Mouse (Mus musculus) embryonic facial prominence, embryonic 10.5 days (tissue): Measurements from ENCODE around the gene Strip1. TPM values are rescaled to one million over a fixed set of nuclear protein-coding genes. Genes with fewer than 3 reads are reported as not detected.
A peak's percentile ranks its signal among the peaks of the same experiment; 100 is the strongest.

Source experiments
- DNase-seq: peaks from one replicate; pipeline ENCODE4 v3.0.0-alpha.2; 2017; ENCODE audit warnings: low spot score
- H3K27ac ChIP-seq: fragments of 300-500 bp; sonication (generic); replicated peaks from 2 replicates; pipeline ENCODE4 v1.5.1; 2016; ENCODE audit warnings: mild to moderate bottlenecking
- H3K27me3 ChIP-seq: fragments of 300-500 bp; sonication (generic); replicated peaks from 2 replicates; pipeline ENCODE4 v1.6.1; 2016; ENCODE audit warnings: low read depth, mild to moderate bottlenecking; ENCODE audit not compliant: poor library complexity, severe bottlenecking
- H3K36me3 ChIP-seq: fragments of 300-500 bp; sonication (generic); replicated peaks from 2 replicates; pipeline ENCODE4 v1.6.1; 2016; ENCODE audit warnings: mild to moderate bottlenecking, moderate library complexity
- H3K4me1 ChIP-seq: fragments of 300-500 bp; sonication (generic); 2 replicates; pipeline ENCODE4 v1.6.1; 2016
- H3K4me3 ChIP-seq: fragments of 300-500 bp; sonication (generic); 2 replicates; pipeline ENCODE4 v1.5.1; 2016; ENCODE audit warnings: mild to moderate bottlenecking, moderate library complexity
- H3K9me3 ChIP-seq: fragments of 300-500 bp; sonication (generic); 2 replicates; pipeline ENCODE4 v1.6.1; 2016; ENCODE audit warnings: mild to moderate bottlenecking
- WGBS: fragments of 180-500 bp; shearing (Covaris S2); methylation state at CpG from one replicate; pipeline ENCODE4 v1.1.7; 2016; 5-methylcytosine and 5-hydroxymethylcytosine counted together
- polyA plus RNA-seq: library from polyadenylated mRNA; unstranded; fragments of >200 nt; fragmentation: Nextera tagmentation; extraction: Ambion mirVana; gene quantifications from 2 replicates; pipeline ENCODE4 v1.2.1, GENCODE M21; 2016

Gene Strip1
- polyA plus RNA-seq, 1 experiment from 2014 or later, result 70.0 TPM

GRCm38 (mm10) chr3:107624424-107624823 is 7.1 kb downstream of the Strip1 start:
- Histone ChIP-seq H3K36me3 (peaks cover 100% of the 10 kb centered on the region), H3K27ac (no peak overlapping the region), H3K27me3 (no peaks in the 10 kb centered on the region), H3K9me3 (no peaks in the 10 kb centered on the region), H3K4me3 (no peak overlapping the region), H3K4me1 (peaks cover 1% of the 10 kb centered on the region; the same call in 1 of the 2 replicates)
- no peak for DNase-seq
- WGBS, result 98% methylated on average over 8 of the region's 8 CpGs

- H3K36me3 ChIP-seq, result peaks cover 100% of the 10 kb centered on the region
- no peak overlapping the region for H3K4me3 ChIP-seq
- no peak overlapping the region for H3K27ac ChIP-seq
- no peak for DNase-seq
- H3K9me3 ChIP-seq, result no peaks in the 10 kb centered on the region
- H3K4me1 ChIP-seq, result no peaks in the 10 kb centered on the region
- 95% methylated on average over 7 of the region's 7 CpGs for WGBS
- H3K27me3 ChIP-seq, result no peaks in the 10 kb centered on the region
These were observed 9.0 kb downstream of the Strip1 start for GRCm38 (mm10) chr3:107622537-107622936.

GRCm38 (mm10) chr3:107621286-107622075 is 10.0 kb downstream of the Strip1 start:
- H3K27ac ChIP-seq, result no peak overlapping the region
- no peaks in the 10 kb centered on the region for H3K9me3 ChIP-seq
- H3K4me1 ChIP-seq, result no peaks in the 10 kb centered on the region
- H3K4me3 ChIP-seq, result no peak overlapping the region
- WGBS, result 92% methylated on average over 21 of the region's 21 CpGs
- no peak for DNase-seq
- peaks cover 100% of the 10 kb centered on the region for H3K36me3 ChIP-seq
- H3K27me3 ChIP-seq, result no peaks in the 10 kb centered on the region

- H3K36me3 ChIP-seq, result peaks cover 100% of the 10 kb centered on the region
- DNase-seq, result no peak
- no peaks in the 10 kb centered on the region for H3K27me3 ChIP-seq
- H3K4me1 ChIP-seq, result no peaks in the 10 kb centered on the region
- no peak overlapping the region for H3K4me3 ChIP-seq
- H3K27ac ChIP-seq, result no peak overlapping the region
- WGBS, result 91% methylated on average over 6 of the region's 6 CpGs
- H3K9me3 ChIP-seq, result no peaks in the 10 kb centered on the region
These were observed 11.6 kb downstream of the Strip1 start for GRCm38 (mm10) chr3:107619911-107620310.

- Histone ChIP-seq H3K36me3 (peaks cover 100% of the 10 kb centered on the region), H3K9me3 (no peaks in the 10 kb centered on the region), H3K4me1 (no peaks in the 10 kb centered on the region), H3K27ac (no peak overlapping the region), H3K27me3 (no peaks in the 10 kb centered on the region), H3K4me3 (no peak overlapping the region)
- 95% methylated on average over 3 of the region's 3 CpGs for WGBS
- no peak for DNase-seq
These were observed 13.7 kb downstream of the Strip1 start for GRCm38 (mm10) chr3:107617800-107618199.

DNA sequence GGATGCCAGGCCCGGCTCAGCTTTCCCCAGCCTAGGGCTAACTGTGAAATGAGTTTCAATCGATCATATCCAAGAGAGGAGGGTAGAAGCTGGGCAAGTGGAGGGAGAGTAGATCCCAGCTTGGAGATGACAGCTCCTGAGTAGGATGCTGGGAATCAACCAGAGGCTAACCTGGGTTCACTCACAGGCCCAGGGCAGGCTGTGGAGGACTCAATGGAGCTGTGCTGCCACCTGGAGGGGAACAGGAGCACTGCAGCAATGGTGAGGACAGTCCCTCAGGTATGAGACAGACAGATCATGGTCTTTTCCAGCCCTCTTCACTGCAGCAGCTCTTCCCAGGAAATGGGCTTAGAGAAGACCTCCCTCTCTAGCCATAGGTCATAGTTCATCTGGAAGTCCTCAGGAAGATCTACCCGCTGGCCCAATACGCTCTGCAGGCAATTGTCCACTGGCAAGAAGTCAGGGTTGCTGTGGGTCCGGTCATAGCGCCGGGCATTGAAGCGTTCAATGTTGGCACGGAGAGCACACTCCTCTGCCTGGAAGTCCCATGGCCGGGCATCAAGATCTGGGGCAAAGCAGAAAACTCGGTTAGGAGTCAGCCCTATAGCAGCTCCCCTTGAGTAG is 18.5 kb downstream of the Strip1 start:
- H3K27ac ChIP-seq, result no peak overlapping the region
- H3K4me1 ChIP-seq, result peaks cover 11% of the 10 kb centered on the region
- WGBS, result 90% methylated on average over 11 of the region's 11 CpGs
- DNase-seq, result peak; percentile 76
- H3K4me3 ChIP-seq, result no peak overlapping the region
- no peaks in the 10 kb centered on the region for H3K27me3 ChIP-seq
- no peaks in the 10 kb centered on the region for H3K9me3 ChIP-seq
- peaks cover 79% of the 10 kb centered on the region for H3K36me3 ChIP-seq

- 74% methylated on average over 4 of the region's 4 CpGs for WGBS
- Histone ChIP-seq H3K4me1 (peaks cover 26% of the 10 kb centered on the region), H3K4me3 (no peak overlapping the region), H3K36me3 (peaks cover 63% of the 10 kb centered on the region), H3K9me3 (no peaks in the 10 kb centered on the region), H3K27ac (no peak overlapping the region), H3K27me3 (no peaks in the 10 kb centered on the region)
- no peak for DNase-seq
These were observed 20.1 kb downstream of the Strip1 start for GRCm38 (mm10) chr3:107611394-107611793.

DNA sequence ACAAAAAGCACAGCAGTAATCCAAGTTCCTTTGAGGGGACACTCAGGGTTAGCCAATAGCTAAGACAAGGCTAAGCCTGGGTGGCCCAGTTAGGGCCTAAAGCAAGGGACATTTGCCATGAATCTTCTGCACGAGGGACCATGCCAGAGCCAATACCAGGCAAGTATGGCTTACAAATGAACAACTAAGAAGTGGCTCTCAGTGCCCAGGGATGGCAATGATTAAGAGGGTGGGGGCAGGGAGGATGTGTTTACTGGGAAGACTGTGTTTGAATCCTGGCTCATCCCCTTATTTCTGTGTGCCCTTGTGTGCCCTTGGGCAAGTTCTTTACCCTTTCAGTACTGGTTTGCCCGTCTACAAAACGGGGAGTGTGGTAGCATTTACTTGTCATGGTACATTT is 22.1 kb downstream of the Strip1 start:
- DNase-seq, result no peak
- Histone ChIP-seq H3K27me3 (peaks cover 8% of the 10 kb centered on the region), H3K36me3 (peaks cover 47% of the 10 kb centered on the region), H3K9me3 (no peaks in the 10 kb centered on the region), H3K4me1 (peaks cover 42% of the 10 kb centered on the region), H3K27ac (no peak overlapping the region), H3K4me3 (no peak overlapping the region)
- WGBS, result 49% methylated on average over 3 of the region's 3 CpGs

DNA sequence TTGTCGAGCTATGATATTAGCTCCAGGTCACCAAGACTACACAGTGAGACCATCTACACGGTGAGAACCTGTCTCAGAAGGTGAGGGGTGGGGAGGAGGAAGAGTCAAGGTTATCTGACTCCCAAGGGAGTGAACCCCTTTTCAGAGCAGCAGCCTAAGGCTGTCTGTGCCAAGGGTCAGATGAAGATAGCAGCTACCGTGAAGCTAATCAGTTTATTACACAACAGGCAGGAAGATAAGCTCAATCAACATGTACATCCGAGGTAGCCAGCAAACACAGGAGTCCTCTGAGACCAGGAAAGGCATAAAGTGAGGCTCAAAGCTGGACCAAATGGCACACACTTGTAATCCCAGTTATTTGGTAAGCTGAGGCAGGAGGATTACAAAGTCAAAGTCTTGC is 22.7 kb downstream of the Strip1 start:
- no peaks in the 10 kb centered on the region for H3K9me3 ChIP-seq
- H3K27ac ChIP-seq, result no peak overlapping the region
- DNase-seq, result no peak
- WGBS, result 75% methylated on average over 4 of the region's 4 CpGs
- H3K36me3 ChIP-seq, result peaks cover 45% of the 10 kb centered on the region
- peaks cover 42% of the 10 kb centered on the region for H3K4me1 ChIP-seq
- H3K4me3 ChIP-seq, result no peak overlapping the region
- peaks cover 13% of the 10 kb centered on the region for H3K27me3 ChIP-seq

DNA sequence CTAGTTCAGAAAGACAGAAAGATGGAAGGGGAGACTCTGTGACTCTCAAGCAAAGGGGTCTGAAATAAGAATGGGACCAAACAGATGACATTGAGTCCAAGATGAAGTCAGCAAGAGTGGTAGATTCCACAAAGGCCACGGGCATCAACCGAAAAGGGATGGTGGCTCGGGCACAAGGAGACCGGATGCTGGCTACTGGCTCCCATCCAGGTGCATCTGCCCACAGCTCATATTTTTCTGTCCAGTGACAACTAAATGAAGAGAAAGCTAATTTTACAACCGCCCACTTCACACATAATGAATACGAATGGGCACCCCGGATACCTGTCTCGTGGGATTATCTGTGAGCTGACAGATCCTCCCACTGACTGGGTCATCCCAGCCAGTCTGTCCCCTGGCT is 24.3 kb downstream of the Strip1 start:
- 87% methylated on average over 8 of the region's 8 CpGs for WGBS
- H3K4me1 ChIP-seq, result peaks cover 42% of the 10 kb centered on the region
- H3K36me3 ChIP-seq, result peaks cover 34% of the 10 kb centered on the region
- no peaks in the 10 kb centered on the region for H3K9me3 ChIP-seq
- H3K4me3 ChIP-seq, result no peak overlapping the region
- no peak overlapping the region for H3K27ac ChIP-seq
- H3K27me3 ChIP-seq, result peaks cover 21% of the 10 kb centered on the region
- no peak for DNase-seq

- Histone ChIP-seq H3K9me3 (no peaks in the 10 kb centered on the region), H3K4me3 (no peak overlapping the region), H3K36me3 (peaks cover 27% of the 10 kb centered on the region; the same call in 1 of the 2 replicates), H3K4me1 (peaks cover 45% of the 10 kb centered on the region), H3K27me3 (peaks cover 41% of the 10 kb centered on the region), H3K27ac (no peak overlapping the region; the same call in 1 of the 2 replicates)
- WGBS, result 6% methylated on average over 4 of the region's 4 CpGs
- DNase-seq, result peak; percentile 76
These were observed 26.2 kb downstream of the Strip1 start for GRCm38 (mm10) chr3:107605304-107605703.

DNA sequence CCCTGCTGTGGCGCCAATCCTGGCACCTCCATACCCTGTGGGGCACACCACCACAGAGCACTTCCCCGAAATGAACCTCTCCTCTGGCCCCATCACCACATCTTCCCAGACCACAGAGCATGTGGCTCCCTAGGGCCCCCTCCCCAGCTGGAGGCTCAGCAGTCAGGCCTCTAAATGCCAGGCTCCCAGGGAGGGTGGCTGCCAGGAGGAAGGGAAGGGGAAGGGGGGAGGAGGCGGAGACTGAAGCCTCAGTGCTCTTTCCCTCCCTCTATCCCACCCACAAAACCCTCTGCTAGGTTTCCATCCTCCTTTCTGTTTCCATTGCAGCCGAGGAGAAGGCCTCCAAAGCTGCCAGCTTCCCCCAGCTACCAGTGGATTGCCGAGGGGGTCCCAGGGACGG is 31.4 kb downstream of the Strip1 start:
- H3K4me1 ChIP-seq, result peaks cover 53% of the 10 kb centered on the region

More for the DNA sequence above, 31.4 kb downstream of the Strip1 start:
- peaks cover 92% of the 10 kb centered on the region for H3K27me3 ChIP-seq
- H3K27ac ChIP-seq, result peak overlapping the region; percentile 32; the same call in 1 of the 2 replicates
- H3K36me3 ChIP-seq, result peaks cover 34% of the 10 kb centered on the region; the same call in 1 of the 2 replicates
- WGBS, result 46% methylated on average over 6 of the region's 6 CpGs
- no peaks in the 10 kb centered on the region for H3K9me3 ChIP-seq
- no peak for DNase-seq
- peak overlapping the region; percentile 28; the same call in 1 of the 2 replicates for H3K4me3 ChIP-seq
